Mouse (Mus musculus) bone marrow, adult 2 months (tissue): ENCODE measurements around the gene Ubash3a.

Source experiments
- CTCF ChIP-seq: fragments of 200-500 bp; IDR thresholded peaks from 2 replicates; pipeline ENCODE4 v1.5.1; 2011; ENCODE audit warnings: low read length, control low read depth; ENCODE audit not compliant: control insufficient read depth, insufficient read depth
- POLR2A ChIP-seq: fragments of 200-500 bp; IDR thresholded peaks from 2 replicates; pipeline ENCODE4 v1.6.1; 2011; ENCODE audit warnings: low read depth, mild to moderate bottlenecking, control low read depth, low read length, borderline replicate concordance; ENCODE audit not compliant: control insufficient read depth

GRCm38 (mm10) chr17:31267138-31267537, 59.5 kb downstream of the Ubash3a start:
- TF ChIP-seq POLR2A (no peak), CTCF (no peak)
